Mouse (Mus musculus): ENCODE data around the gene Col4a3. TPM values are rescaled to one million over a fixed set of nuclear protein-coding genes. Genes with fewer than 3 reads are reported as not detected.

Gene Col4a3
- total and polyA plus RNA-seq, 2 experiments from 2014 or later, result 0.08 to 0.63 TPM

- H3K27me3 ChIP-seq (ENCODE audit: control insufficient read depth, insufficient read depth, low read length), result peaks cover 13% of the 10 kb centered on the region
- under 1% methylated on average over 37 of the region's 37 CpGs for WGBS
- peak overlapping the region; percentile 87 for H3K27ac ChIP-seq (ENCODE audit: low read depth)
- H3K36me3 ChIP-seq (replicated peaks; ENCODE audit: control insufficient read depth, insufficient read depth, low read length), result peaks cover 31% of the 10 kb centered on the region
- peak overlapping the region; percentile 89 for H3K4me2 ChIP-seq (ENCODE audit: low read depth, low read length)
- TF ChIP-seq EP300 (IDR thresholded peaks at IDR 0.05; ENCODE audit: low read depth) (peak; percentile 42; the same call in 1 of the 2 replicates), CTCF (IDR thresholded peaks at IDR 0.05; ENCODE audit: low read depth) (no peak)
- peak; percentile 97 for ATAC-seq (ENCODE audit: insufficient read depth, low read depth)
- peaks cover 11% of the 10 kb centered on the region for H3K4me1 ChIP-seq (ENCODE audit: control insufficient read depth, insufficient read depth)
- peak overlapping the region; percentile 85 for H3K9ac ChIP-seq (replicated peaks; ENCODE audit: low read depth, low read length)
- DNase-seq (ENCODE audit: low spot score), result peak; percentile 67
- peak overlapping the region; percentile 81 for H3K4me3 ChIP-seq (ENCODE audit: low read depth, low read length)
- no peaks in the 10 kb centered on the region for H3K9me3 ChIP-seq (replicated peaks; ENCODE audit: control insufficient read depth, low read length)
Measured at GRCm38 (mm10) chr1:82725026-82725874, 138.5 kb downstream of the Col4a3 start.

DNA sequence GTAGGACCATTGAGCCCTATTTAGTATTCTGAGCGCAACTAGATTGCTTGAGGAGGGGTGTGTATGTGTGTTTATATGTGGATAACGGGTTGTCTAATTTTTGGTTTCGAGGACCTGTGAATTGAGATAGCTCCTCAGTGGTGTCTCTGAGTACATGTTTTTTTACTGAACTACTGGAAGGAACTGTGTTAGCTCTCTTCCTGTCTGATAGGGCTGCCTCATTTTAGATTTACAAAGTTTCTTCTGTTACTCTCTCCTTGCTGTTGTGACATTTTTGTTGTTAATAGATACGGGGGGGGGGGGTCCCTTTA is 139.1 kb downstream of the Col4a3 start:
- Histone ChIP-seq H3K4me2 (ENCODE audit: low read depth, low read length) (peak overlapping the region; percentile 89), H3K4me1 (ENCODE audit: control insufficient read depth, insufficient read depth) (peaks cover 11% of the 10 kb centered on the region), H3K27ac (ENCODE audit: low read depth) (no peak overlapping the region), H3K27me3 (ENCODE audit: control insufficient read depth, insufficient read depth, low read length) (peaks cover 13% of the 10 kb centered on the region), H3K36me3 (replicated peaks; ENCODE audit: control insufficient read depth, insufficient read depth, low read length) (peaks cover 37% of the 10 kb centered on the region), H3K9ac (replicated peaks; ENCODE audit: low read depth, low read length) (peak overlapping the region; percentile 85), H3K4me3 (ENCODE audit: low read depth, low read length) (peak overlapping the region; percentile 81), H3K9me3 (replicated peaks; ENCODE audit: control insufficient read depth, low read length) (no peaks in the 10 kb centered on the region)
- DNase-seq (ENCODE audit: low spot score) (no peak), ATAC-seq (ENCODE audit: insufficient read depth, low read depth) (no peak)
- WGBS, result 41% methylated on average over 4 of the region's 4 CpGs
- TF ChIP-seq CTCF (IDR thresholded peaks at IDR 0.05; ENCODE audit: low read depth) (no peak), EP300 (IDR thresholded peaks at IDR 0.05; ENCODE audit: low read depth) (no peak)

DNA sequence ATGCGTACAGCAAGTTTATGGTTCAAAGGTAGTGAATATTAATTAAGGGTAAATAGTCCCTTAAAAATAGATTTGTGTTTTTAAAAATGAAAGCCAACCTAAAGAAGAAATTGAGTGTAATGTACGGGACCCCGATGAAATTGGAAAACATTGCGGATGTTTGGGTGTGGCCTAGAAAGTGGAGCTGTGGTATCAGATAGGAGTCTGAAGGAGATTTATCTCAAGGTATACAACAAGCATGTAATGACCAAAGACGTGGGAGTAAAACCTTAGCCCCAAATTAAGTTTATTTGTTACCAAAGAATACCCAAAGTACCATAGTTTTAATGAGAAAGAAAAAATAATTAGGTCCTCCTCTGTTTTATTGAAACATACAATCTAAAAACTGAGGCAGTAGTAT is 139.8 kb downstream of the Col4a3 start:
- Histone ChIP-seq H3K27me3 (ENCODE audit: control insufficient read depth, insufficient read depth, low read length) (peaks cover 13% of the 10 kb centered on the region), H3K4me3 (ENCODE audit: low read depth, low read length) (no peak overlapping the region), H3K36me3 (replicated peaks; ENCODE audit: control insufficient read depth, insufficient read depth, low read length) (peaks cover 43% of the 10 kb centered on the region), H3K4me1 (ENCODE audit: control insufficient read depth, insufficient read depth) (peaks cover 11% of the 10 kb centered on the region), H3K4me2 (ENCODE audit: low read depth, low read length) (peak overlapping the region; percentile 89; the same call in 1 of the 2 replicates), H3K9ac (replicated peaks; ENCODE audit: low read depth, low read length) (no peak overlapping the region), H3K9me3 (replicated peaks; ENCODE audit: control insufficient read depth, low read length) (no peaks in the 10 kb centered on the region), H3K27ac (ENCODE audit: low read depth) (no peak overlapping the region)
- WGBS, result 89% methylated on average over 5 of the region's 5 CpGs
- DNase-seq (ENCODE audit: low spot score) (no peak), ATAC-seq (ENCODE audit: insufficient read depth, low read depth) (no peak)
- TF ChIP-seq EP300 (IDR thresholded peaks at IDR 0.05; ENCODE audit: low read depth), result no peak
- no peak for TF ChIP-seq CTCF (IDR thresholded peaks at IDR 0.05; ENCODE audit: low read depth)

GRCm38 (mm10) chr1:82733357-82733756 is 146.6 kb downstream of the Col4a3 start:
- no peak overlapping the region for H3K9ac ChIP-seq (replicated peaks; ENCODE audit: low read depth, low read length)
- no peaks in the 10 kb centered on the region for H3K9me3 ChIP-seq (replicated peaks; ENCODE audit: control insufficient read depth, low read length)
- no peak for TF ChIP-seq CTCF (IDR thresholded peaks at IDR 0.05; ENCODE audit: low read depth)
- TF ChIP-seq EP300 (IDR thresholded peaks at IDR 0.05; ENCODE audit: low read depth), result no peak
- no peaks in the 10 kb centered on the region for H3K27me3 ChIP-seq (ENCODE audit: control insufficient read depth, insufficient read depth, low read length)
- peaks cover 86% of the 10 kb centered on the region for H3K36me3 ChIP-seq (replicated peaks; ENCODE audit: control insufficient read depth, insufficient read depth, low read length)
- DNase-seq (ENCODE audit: low spot score), result no peak
- H3K4me1 ChIP-seq (ENCODE audit: control insufficient read depth, insufficient read depth), result no peaks in the 10 kb centered on the region
- ATAC-seq (ENCODE audit: insufficient read depth, low read depth), result no peak
- no peak overlapping the region for H3K4me2 ChIP-seq (ENCODE audit: low read depth, low read length)
- H3K4me3 ChIP-seq (ENCODE audit: low read depth, low read length), result no peak overlapping the region
- H3K27ac ChIP-seq (ENCODE audit: low read depth), result no peak overlapping the region
- 80% methylated on average over 1 of the region's 1 CpGs for WGBS

DNA sequence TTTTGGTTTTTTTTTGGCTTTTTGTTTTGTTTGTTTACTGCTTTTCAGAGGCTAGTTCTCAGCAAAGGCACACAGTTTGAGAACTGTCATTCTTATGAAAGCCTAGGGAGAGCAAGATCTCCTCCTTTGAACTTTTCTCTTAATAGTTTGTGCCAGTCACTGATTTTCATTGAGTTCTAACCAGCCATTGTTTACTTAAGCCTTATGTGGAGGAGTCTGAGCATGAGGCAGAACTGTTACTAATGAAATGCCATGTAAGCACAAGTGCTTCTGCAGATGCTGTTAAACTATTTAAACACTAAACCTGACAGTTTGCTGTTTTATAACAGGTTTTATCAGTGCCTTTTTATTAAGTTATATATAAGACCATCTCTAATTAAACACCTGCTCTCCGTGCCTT is 151.3 kb downstream of the Col4a3 start:
- TF ChIP-seq EP300 (IDR thresholded peaks at IDR 0.05; ENCODE audit: low read depth), result no peak
- TF ChIP-seq CTCF (IDR thresholded peaks at IDR 0.05; ENCODE audit: low read depth), result no peak
- Histone ChIP-seq H3K9me3 (replicated peaks; ENCODE audit: control insufficient read depth, low read length) (no peaks in the 10 kb centered on the region), H3K27me3 (ENCODE audit: control insufficient read depth, insufficient read depth, low read length) (no peaks in the 10 kb centered on the region), H3K36me3 (replicated peaks; ENCODE audit: control insufficient read depth, insufficient read depth, low read length) (peaks cover 66% of the 10 kb centered on the region), H3K4me3 (ENCODE audit: low read depth, low read length) (no peak overlapping the region), H3K4me1 (ENCODE audit: control insufficient read depth, insufficient read depth) (no peaks in the 10 kb centered on the region), H3K4me2 (ENCODE audit: low read depth, low read length) (no peak overlapping the region), H3K9ac (replicated peaks; ENCODE audit: low read depth, low read length) (no peak overlapping the region), H3K27ac (ENCODE audit: low read depth) (no peak overlapping the region)
- WGBS, result 89% methylated on average over 1 of the region's 1 CpGs
- ATAC-seq (ENCODE audit: insufficient read depth, low read depth) (no peak), DNase-seq (ENCODE audit: low spot score) (no peak)

All from heart, postnatal 0 days (tissue).